ENCODE assay signal across 17 mouse cellular contexts in genomic region chr2:85067903-85068625, GRCm38 (mm10). TPM values are rescaled to one million over a fixed set of nuclear protein-coding genes. Genes with fewer than 3 reads are reported as not detected.
A peak's percentile ranks its signal among the peaks of the same experiment; 100 is the strongest.
DNase-seq lines count a peak whose midpoint lies in the region; ATAC-seq and TF ChIP-seq lines count a peak whose summit lies in the region.
"Had no signal": no experiment of that assay in that cellular context is flagged by ENCODE, and none has a peak within 500 bp of the region (broad histone marks: within the 10 kb centered on the region; RNA-seq: fewer than 3 reads in every experiment).

No protein-coding gene starts in this region.

- WGBS in lung, embryonic 16.5 days, result 56% methylated on average over 10 of the region's 10 CpGs
- 59% methylated on average over 10 of the region's 10 CpGs for WGBS in lung, adult 2 months
- 54% methylated on average over 10 of the region's 10 CpGs for WGBS in small intestine, adult 2 months

- peak; percentile 13; the same call in 1 of the 2 replicates for ATAC-seq in frontal cortex, adult (ENCODE audit: low TSS enrichment)
- ATAC-seq in lung, embryonic 16.5 days (ENCODE audit: low read depth), result peak; percentile 58; the same call in 1 of the 2 replicates
- ATAC-seq: forebrain, embryonic 13.5 days had no signal

- H3K4me1 ChIP-seq in lung, embryonic 16.5 days (replicated peaks; ENCODE audit: control insufficient read depth, insufficient read depth, low read length), result peaks cover 4% of the 10 kb centered on the region; the same call in 1 of the 2 replicates
- peaks cover 10% of the 10 kb centered on the region for H3K4me1 ChIP-seq in lung, adult 2 months (ENCODE audit: control insufficient read depth, insufficient read depth, low read length)
- H3K4me1 ChIP-seq in small intestine, adult 2 months (ENCODE audit: control insufficient read depth, insufficient read depth, insufficient read length, low read length), result peaks cover 23% of the 10 kb centered on the region
- H3K4me1 ChIP-seq: forebrain, embryonic 13.5 days had no signal

- H3K4me3 ChIP-seq in lung, embryonic 16.5 days (ENCODE audit: low read length), result no peak overlapping the region
- H3K4me3 ChIP-seq in lung, adult 2 months (replicated peaks; ENCODE audit: extremely low read depth, low read depth, low read length), result no peak overlapping the region
- H3K4me3 ChIP-seq in small intestine, adult 2 months (ENCODE audit: low read depth, low read length), result no peak overlapping the region
- H3K4me3 ChIP-seq: forebrain, embryonic 13.5 days; heart, embryonic 15.5 days; limb, embryonic 13.5 days had no signal

- H3K36me3 ChIP-seq in lung, embryonic 16.5 days (ENCODE audit: control insufficient read depth, insufficient read depth, low read length), result peaks cover 34% of the 10 kb centered on the region
- H3K36me3 ChIP-seq in small intestine, adult 2 months (ENCODE audit: control insufficient read depth, insufficient read depth, low read length), result peaks cover 41% of the 10 kb centered on the region

- no peak overlapping the region for H3K4me2 ChIP-seq in lung, embryonic 16.5 days (ENCODE audit: low read depth, low read length)
- H3K4me2 ChIP-seq: forebrain, embryonic 13.5 days; heart, embryonic 15.5 days; hindbrain, embryonic 14.5 days; limb, embryonic 13.5 days had no signal

- no peak for TF ChIP-seq POLR2A in lung, adult 2 months (IDR thresholded peaks at IDR 0.05; ENCODE audit: borderline replicate concordance, extremely low read depth, low read depth, low read length)
- TF ChIP-seq POLR2A in small intestine, adult 2 months (IDR thresholded peaks at IDR 0.05; ENCODE audit: low read depth, low read length), result no peak

- TF ChIP-seq CTCF in lung, adult 2 months (IDR thresholded peaks at IDR 0.05; ENCODE audit: insufficient read depth, low read length), result no peak
- no peak for TF ChIP-seq CTCF in small intestine, adult 2 months (IDR thresholded peaks at IDR 0.05; ENCODE audit: extremely low read depth, insufficient read length, insufficient replicate concordance, low read depth, low read length)

- H3K9me3 ChIP-seq in lung, embryonic 16.5 days (ENCODE audit: control insufficient read depth, low read length), result no peaks in the 10 kb centered on the region
- H3K9me3 ChIP-seq: forebrain, embryonic 13.5 days; heart, embryonic 15.5 days; limb, embryonic 13.5 days had no signal

- DNase-seq in frontal cortex, postnatal 25 days (ENCODE audit: low spot score in 2 of 2), result no peak
- no peak for DNase-seq in lung, adult 2 months
- DNase-seq in brain, adult 2 months (ENCODE audit: low read depth, low spot score), result peak; percentile 52
- no peak for DNase-seq in gastrocnemius, postnatal 10 days
- no peak for DNase-seq in adrenal gland, postnatal 14 days
- DNase-seq: B cell, adult 2 months; cerebellum, adult 8-10 months; gastrocnemius, postnatal 36 days had no signal

- no peaks in the 10 kb centered on the region for H3K27me3 ChIP-seq in lung, embryonic 16.5 days (ENCODE audit: control insufficient read depth, insufficient read depth, low read depth, low read length)
- H3K27me3 ChIP-seq in small intestine, adult 2 months (ENCODE audit: control insufficient read depth, insufficient read depth, low read length), result no peaks in the 10 kb centered on the region
- H3K27me3 ChIP-seq: forebrain, embryonic 13.5 days; heart, embryonic 15.5 days; limb, embryonic 13.5 days had no signal

- no peak overlapping the region; the same call in 1 of the 2 replicates for H3K9ac ChIP-seq in lung, embryonic 16.5 days (ENCODE audit: low read length)
- H3K9ac ChIP-seq: forebrain, embryonic 13.5 days; heart, embryonic 15.5 days; hindbrain, embryonic 14.5 days; limb, embryonic 13.5 days had no signal

- no peak overlapping the region for H3K27ac ChIP-seq in lung, embryonic 16.5 days (ENCODE audit: low read length)
- peak overlapping the region; percentile 34 for H3K27ac ChIP-seq in small intestine, adult 2 months (ENCODE audit: insufficient read depth, low read depth, low read length)
- H3K27ac ChIP-seq: forebrain, embryonic 13.5 days; heart, embryonic 15.5 days; hindbrain, embryonic 14.5 days; kidney, postnatal 0 days; limb, embryonic 13.5 days; macrophage had no signal

RNA-seq across cellular contexts. Expression of gene Tnks1bp1, which starts 20.2 kb away (rescaled TPM):
- polyA plus RNA-seq in lung, embryonic 16.5 days (2015; fragmentation: Nextera tagmentation; extraction: Ambion mirVana), result 56.5 and 65.8 TPM in 2 replicates
- polyA plus RNA-seq in lung, adult 2 months (2012; rRNA removed), result 208 and 218 TPM in 2 replicates
- polyA plus RNA-seq in small intestine, adult 2 months (2012; rRNA removed), result 29.6 and 36.9 TPM in 2 replicates
- total RNA-seq in gastrocnemius, postnatal 10 days (2021), result 10 to 100 TPM; 52.1 to 69.1 TPM
- 111 and 120 TPM in 2 replicates for total RNA-seq in adrenal gland, postnatal 14 days (2021)

RNA-seq across cellular contexts. Expression of gene P2rx3, which starts 30.8 kb away (rescaled TPM):
- polyA plus RNA-seq in lung, embryonic 16.5 days (2015; fragmentation: Nextera tagmentation; extraction: Ambion mirVana), result 0.55 and 0.87 TPM in 2 replicates
- polyA plus RNA-seq in lung, adult 2 months (2012; rRNA removed), result 0.20 and 0.27 TPM in 2 replicates
- polyA plus RNA-seq in small intestine, adult 2 months (2012; rRNA removed), result 0.16 and 0.17 TPM in 2 replicates
- under 1 TPM; 0.88 to 0.92 TPM for total RNA-seq in gastrocnemius, postnatal 10 days (2021)
- 0.59 and 0.60 TPM in 2 replicates for total RNA-seq in adrenal gland, postnatal 14 days (2021)
- polyA plus RNA-seq: macrophage had no signal

RNA-seq across cellular contexts. Expression of gene Ssrp1, which starts 31.0 kb away (rescaled TPM):
- 260 and 271 TPM in 2 replicates for polyA plus RNA-seq in lung, embryonic 16.5 days (2015; fragmentation: Nextera tagmentation; extraction: Ambion mirVana)
- 72.9 and 97.8 TPM in 2 replicates for polyA plus RNA-seq in lung, adult 2 months (2012; rRNA removed)
- 27.0 and 47.2 TPM in 2 replicates for polyA plus RNA-seq in small intestine, adult 2 months (2012; rRNA removed)
- total RNA-seq in gastrocnemius, postnatal 10 days (2021), result 10 to 100 TPM; 50.9 to 66.6 TPM
- total RNA-seq in adrenal gland, postnatal 14 days (2021), result 115 and 123 TPM in 2 replicates
